Mouse (Mus musculus): ENCODE data around the gene Nek11. TPM values are rescaled to one million over a fixed set of nuclear protein-coding genes. Genes with fewer than 3 reads are reported as not detected.

Nek11 gene
- polyA plus RNA-seq, 1 experiment from 2014 or later: not detected

GRCm38 (mm10) chr9:105379533-105380145, 15.7 kb downstream of the Nek11 start:
- Histone ChIP-seq H3K27ac (ENCODE audit: low read depth) (no peak overlapping the region), H3K4me2 (ENCODE audit: low read depth, low read length) (no peak overlapping the region), H3K4me3 (ENCODE audit: low read depth, low read length) (no peak overlapping the region), H3K9me3 (ENCODE audit: low read length) (no peaks in the 10 kb centered on the region), H3K27me3 (ENCODE audit: insufficient read depth, low read length) (no peaks in the 10 kb centered on the region), H3K9ac (replicated peaks) (no peak overlapping the region), H3K36me3 (replicated peaks; ENCODE audit: insufficient read depth, low read length) (no peaks in the 10 kb centered on the region), H3K4me1 (ENCODE audit: insufficient read depth) (no peaks in the 10 kb centered on the region)
- WGBS (ENCODE audit: insufficient replicate concordance): 79% methylated on average over 8 of the region's 8 CpGs
- ATAC-seq (no peak), DNase-seq (no peak)
- no peak for TF ChIP-seq EP300 (IDR thresholded peaks at IDR 0.05; ENCODE audit: low read depth)
- no peak for TF ChIP-seq CTCF (IDR thresholded peaks at IDR 0.05; ENCODE audit: low read depth)

DNA sequence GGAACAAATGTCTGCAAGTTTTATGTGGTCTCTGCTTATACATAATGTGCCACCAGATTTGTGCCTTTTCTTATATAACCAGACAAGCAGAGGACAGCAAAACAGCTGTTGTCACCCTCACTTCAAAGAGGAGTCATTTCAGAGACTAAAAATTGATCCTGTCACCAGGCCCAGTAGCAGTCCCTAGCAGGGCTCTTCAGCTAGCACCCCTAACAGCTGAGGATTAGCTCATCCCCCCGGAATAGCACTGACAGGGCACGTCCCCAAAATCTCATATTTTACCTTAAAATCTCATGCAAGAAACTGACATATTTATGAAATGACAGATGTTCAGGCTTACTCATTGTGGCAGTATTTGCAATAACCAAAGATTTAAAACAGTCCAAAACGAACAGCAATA, 17.7 kb downstream of the Nek11 start:
- no peak for TF ChIP-seq CTCF (IDR thresholded peaks at IDR 0.05; ENCODE audit: low read depth)
- TF ChIP-seq EP300 (IDR thresholded peaks at IDR 0.05; ENCODE audit: low read depth): no peak
- 58% methylated on average over 3 of the region's 3 CpGs for WGBS (ENCODE audit: insufficient replicate concordance)
- no peaks in the 10 kb centered on the region for H3K36me3 ChIP-seq (replicated peaks; ENCODE audit: insufficient read depth, low read length)

GRCm38 (mm10) chr9:105376954-105377530, 18.3 kb downstream of the Nek11 start:
- no peak for TF ChIP-seq EP300 (IDR thresholded peaks at IDR 0.05; ENCODE audit: low read depth)
- 64% methylated on average over 7 of the region's 7 CpGs for WGBS (ENCODE audit: insufficient replicate concordance)
- no peaks in the 10 kb centered on the region for H3K4me1 ChIP-seq (ENCODE audit: insufficient read depth)
- no peak overlapping the region for H3K4me2 ChIP-seq (ENCODE audit: low read depth, low read length)
- no peak for ATAC-seq
- no peak overlapping the region for H3K4me3 ChIP-seq (ENCODE audit: low read depth, low read length)
- no peaks in the 10 kb centered on the region for H3K9me3 ChIP-seq (ENCODE audit: low read length)
- no peaks in the 10 kb centered on the region for H3K36me3 ChIP-seq (replicated peaks; ENCODE audit: insufficient read depth, low read length)
- H3K27ac ChIP-seq (ENCODE audit: low read depth): no peak overlapping the region
- no peak overlapping the region for H3K9ac ChIP-seq (replicated peaks)
- H3K27me3 ChIP-seq (ENCODE audit: insufficient read depth, low read length): no peaks in the 10 kb centered on the region
- DNase-seq: no peak

More for the DNA sequence above, 17.7 kb downstream of the Nek11 start:
- no peak for DNase-seq
- no peaks in the 10 kb centered on the region for H3K27me3 ChIP-seq (ENCODE audit: insufficient read depth, low read length)
- ATAC-seq: no peak
- no peak overlapping the region for H3K27ac ChIP-seq (ENCODE audit: low read depth)
- no peaks in the 10 kb centered on the region for H3K4me1 ChIP-seq (ENCODE audit: insufficient read depth)
- H3K4me3 ChIP-seq (ENCODE audit: low read depth, low read length): no peak overlapping the region
- H3K9me3 ChIP-seq (ENCODE audit: low read length): no peaks in the 10 kb centered on the region
- no peak overlapping the region for H3K9ac ChIP-seq (replicated peaks)
- no peak overlapping the region for H3K4me2 ChIP-seq (ENCODE audit: low read depth, low read length)

- no peak overlapping the region for H3K4me3 ChIP-seq (ENCODE audit: low read depth, low read length)
- no peak overlapping the region for H3K27ac ChIP-seq (ENCODE audit: low read depth)
- H3K36me3 ChIP-seq (replicated peaks; ENCODE audit: insufficient read depth, low read length): no peaks in the 10 kb centered on the region
- H3K9me3 ChIP-seq (ENCODE audit: low read length): no peaks in the 10 kb centered on the region
- 70% methylated on average over 7 of the region's 7 CpGs for WGBS (ENCODE audit: insufficient replicate concordance)
- TF ChIP-seq CTCF (IDR thresholded peaks at IDR 0.05; ENCODE audit: low read depth) (no peak), EP300 (IDR thresholded peaks at IDR 0.05; ENCODE audit: low read depth) (no peak)
- H3K4me2 ChIP-seq (ENCODE audit: low read depth, low read length): no peak overlapping the region
- no peak for ATAC-seq
- no peak for DNase-seq
- no peaks in the 10 kb centered on the region for H3K27me3 ChIP-seq (ENCODE audit: insufficient read depth, low read length)
- no peak overlapping the region for H3K9ac ChIP-seq (replicated peaks)
- no peaks in the 10 kb centered on the region for H3K4me1 ChIP-seq (ENCODE audit: insufficient read depth)
Measured at GRCm38 (mm10) chr9:105376411-105376810, 18.9 kb downstream of the Nek11 start.

GRCm38 (mm10) chr9:105374361-105374760, 21.0 kb downstream of the Nek11 start:
- Histone ChIP-seq H3K4me2 (ENCODE audit: low read depth, low read length) (no peak overlapping the region), H3K36me3 (replicated peaks; ENCODE audit: insufficient read depth, low read length) (no peaks in the 10 kb centered on the region), H3K27me3 (ENCODE audit: insufficient read depth, low read length) (no peaks in the 10 kb centered on the region), H3K27ac (ENCODE audit: low read depth) (no peak overlapping the region), H3K9me3 (ENCODE audit: low read length) (no peaks in the 10 kb centered on the region), H3K4me1 (ENCODE audit: insufficient read depth) (no peaks in the 10 kb centered on the region), H3K4me3 (ENCODE audit: low read depth, low read length) (no peak overlapping the region), H3K9ac (replicated peaks) (no peak overlapping the region)
- ATAC-seq (no peak), DNase-seq (no peak)
- 62% methylated on average over 5 of the region's 5 CpGs for WGBS (ENCODE audit: insufficient replicate concordance)
- TF ChIP-seq CTCF (IDR thresholded peaks at IDR 0.05; ENCODE audit: low read depth) (no peak), EP300 (IDR thresholded peaks at IDR 0.05; ENCODE audit: low read depth) (no peak)

DNA sequence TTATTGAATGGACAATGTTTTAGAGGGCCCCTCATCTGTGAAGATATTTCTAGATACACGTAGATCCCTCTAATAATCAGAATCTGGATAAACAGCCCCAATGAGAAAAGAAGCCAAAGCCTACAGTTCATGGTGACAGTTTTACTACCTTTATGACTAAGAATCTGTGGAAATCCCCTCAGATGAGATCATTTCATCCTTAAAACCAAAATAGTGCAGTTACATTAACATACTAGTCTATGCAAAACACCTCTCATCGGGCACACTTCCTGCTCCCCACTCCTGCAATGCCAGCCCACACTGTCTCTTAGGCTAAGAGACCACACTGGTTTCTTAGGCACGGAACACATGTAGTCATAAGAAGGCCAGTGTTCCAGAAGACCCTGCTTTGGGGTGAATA, 26.7 kb downstream of the Nek11 start:
- DNase-seq (no peak), ATAC-seq (no peak)
- Histone ChIP-seq H3K4me3 (ENCODE audit: low read depth, low read length) (no peak overlapping the region), H3K9ac (replicated peaks) (no peak overlapping the region), H3K9me3 (ENCODE audit: low read length) (no peaks in the 10 kb centered on the region), H3K36me3 (replicated peaks; ENCODE audit: insufficient read depth, low read length) (no peaks in the 10 kb centered on the region), H3K27me3 (ENCODE audit: insufficient read depth, low read length) (no peaks in the 10 kb centered on the region), H3K4me2 (ENCODE audit: low read depth, low read length) (no peak overlapping the region), H3K27ac (ENCODE audit: low read depth) (no peak overlapping the region), H3K4me1 (ENCODE audit: insufficient read depth) (no peaks in the 10 kb centered on the region)
- WGBS (ENCODE audit: insufficient replicate concordance): 77% methylated on average over 3 of the region's 3 CpGs
- TF ChIP-seq EP300 (IDR thresholded peaks at IDR 0.05; ENCODE audit: low read depth) (no peak), CTCF (IDR thresholded peaks at IDR 0.05; ENCODE audit: low read depth) (no peak)
